Mouse (Mus musculus): ENCODE results near the gene Tm4sf19. TPM values are rescaled to one million over a fixed set of nuclear protein-coding genes. Genes with fewer than 3 reads are reported as not detected.

Tm4sf19 gene
- total and polyA plus RNA-seq, 2 experiments from 2014 or later, result not detected

- no peak overlapping the region for H3K4me3 ChIP-seq (ENCODE audit: low read length)
- no peak for TF ChIP-seq CTCF (IDR thresholded peaks at IDR 0.05; ENCODE audit: low read depth)
- H3K4me2 ChIP-seq (ENCODE audit: low read depth, low read length), result no peak overlapping the region
- H3K36me3 ChIP-seq (ENCODE audit: insufficient read depth, low read length), result no peaks in the 10 kb centered on the region
- H3K9ac ChIP-seq (replicated peaks; ENCODE audit: low read length), result no peak overlapping the region
- 84% methylated on average over 9 of the region's 9 CpGs for WGBS
- DNase-seq (ENCODE audit: low spot score) (no peak), ATAC-seq (no peak)
- H3K9me3 ChIP-seq (ENCODE audit: low read length), result no peaks in the 10 kb centered on the region
- H3K27me3 ChIP-seq (ENCODE audit: insufficient read depth, low read length), result no peaks in the 10 kb centered on the region
- no peaks in the 10 kb centered on the region for H3K4me1 ChIP-seq (ENCODE audit: insufficient read depth, low read length)
- H3K27ac ChIP-seq, result no peak overlapping the region
Observed at GRCm38 (mm10) chr16:32401335-32401965, 1.1 kb downstream of the Tm4sf19 start.

- no peak for DNase-seq (ENCODE audit: low spot score)
- Histone ChIP-seq H3K9ac (replicated peaks; ENCODE audit: low read length) (no peak overlapping the region), H3K4me3 (ENCODE audit: low read length) (no peak overlapping the region), H3K9me3 (ENCODE audit: low read length) (no peaks in the 10 kb centered on the region), H3K4me2 (ENCODE audit: low read depth, low read length) (no peak overlapping the region), H3K27me3 (ENCODE audit: insufficient read depth, low read length) (no peaks in the 10 kb centered on the region), H3K36me3 (ENCODE audit: insufficient read depth, low read length) (no peaks in the 10 kb centered on the region), H3K27ac (no peak overlapping the region), H3K4me1 (ENCODE audit: insufficient read depth, low read length) (no peaks in the 10 kb centered on the region)
- no peak for TF ChIP-seq CTCF (IDR thresholded peaks at IDR 0.05; ENCODE audit: low read depth)
- ATAC-seq, result no peak
- WGBS, result 92% methylated on average over 3 of the region's 3 CpGs
Observed at GRCm38 (mm10) chr16:32402818-32403217, 2.5 kb downstream of the Tm4sf19 start.

- H3K27me3 ChIP-seq (ENCODE audit: insufficient read depth, low read length), result no peaks in the 10 kb centered on the region
- H3K9ac ChIP-seq (replicated peaks; ENCODE audit: low read length), result no peak overlapping the region
- ATAC-seq (no peak), DNase-seq (ENCODE audit: low spot score) (no peak)
- H3K4me1 ChIP-seq (ENCODE audit: insufficient read depth, low read length), result no peaks in the 10 kb centered on the region
- H3K4me2 ChIP-seq (ENCODE audit: low read depth, low read length), result no peak overlapping the region
- H3K27ac ChIP-seq, result no peak overlapping the region
- no peak for TF ChIP-seq CTCF (IDR thresholded peaks at IDR 0.05; ENCODE audit: low read depth)
- no peaks in the 10 kb centered on the region for H3K36me3 ChIP-seq (ENCODE audit: insufficient read depth, low read length)
- H3K4me3 ChIP-seq (ENCODE audit: low read length), result no peak overlapping the region
- H3K9me3 ChIP-seq (ENCODE audit: low read length), result no peaks in the 10 kb centered on the region
- WGBS, result 85% methylated on average over 9 of the region's 9 CpGs
Observed at GRCm38 (mm10) chr16:32405716-32406115, 5.4 kb downstream of the Tm4sf19 start.

- H3K27me3 ChIP-seq (ENCODE audit: insufficient read depth, low read length), result no peaks in the 10 kb centered on the region
- no peak for DNase-seq (ENCODE audit: low spot score)
- no peaks in the 10 kb centered on the region for H3K9me3 ChIP-seq (ENCODE audit: low read length)
- ATAC-seq, result no peak
- no peaks in the 10 kb centered on the region for H3K36me3 ChIP-seq (ENCODE audit: insufficient read depth, low read length)
- H3K4me1 ChIP-seq (ENCODE audit: insufficient read depth, low read length), result no peaks in the 10 kb centered on the region
- no peak overlapping the region for H3K4me2 ChIP-seq (ENCODE audit: low read depth, low read length)
- 85% methylated on average over 6 of the region's 6 CpGs for WGBS
- TF ChIP-seq CTCF (IDR thresholded peaks at IDR 0.05; ENCODE audit: low read depth), result no peak
- H3K4me3 ChIP-seq (ENCODE audit: low read length), result no peak overlapping the region
- H3K27ac ChIP-seq, result no peak overlapping the region
- H3K9ac ChIP-seq (replicated peaks; ENCODE audit: low read length), result no peak overlapping the region
Observed at GRCm38 (mm10) chr16:32406671-32407070, 6.4 kb downstream of the Tm4sf19 start.

GRCm38 (mm10) chr16:32407730-32408129 is 7.4 kb downstream of the Tm4sf19 start:
- Histone ChIP-seq H3K27ac (no peak overlapping the region), H3K9me3 (ENCODE audit: low read length) (no peaks in the 10 kb centered on the region), H3K27me3 (ENCODE audit: insufficient read depth, low read length) (no peaks in the 10 kb centered on the region), H3K9ac (replicated peaks; ENCODE audit: low read length) (no peak overlapping the region), H3K4me2 (ENCODE audit: low read depth, low read length) (no peak overlapping the region), H3K4me3 (ENCODE audit: low read length) (no peak overlapping the region), H3K4me1 (ENCODE audit: insufficient read depth, low read length) (no peaks in the 10 kb centered on the region), H3K36me3 (ENCODE audit: insufficient read depth, low read length) (no peaks in the 10 kb centered on the region)
- DNase-seq (ENCODE audit: low spot score) (no peak), ATAC-seq (no peak)
- no peak for TF ChIP-seq CTCF (IDR thresholded peaks at IDR 0.05; ENCODE audit: low read depth)
- 82% methylated on average over 10 of the region's 10 CpGs for WGBS

- no peaks in the 10 kb centered on the region for H3K4me1 ChIP-seq (ENCODE audit: insufficient read depth, low read length)
- no peak for TF ChIP-seq CTCF (IDR thresholded peaks at IDR 0.05; ENCODE audit: low read depth)
- H3K4me3 ChIP-seq (ENCODE audit: low read length), result no peak overlapping the region
- H3K4me2 ChIP-seq (ENCODE audit: low read depth, low read length), result no peak overlapping the region
- ATAC-seq (no peak), DNase-seq (ENCODE audit: low spot score) (no peak)
- WGBS, result 49% methylated on average over 1 of the region's 1 CpGs
- no peaks in the 10 kb centered on the region for H3K9me3 ChIP-seq (ENCODE audit: low read length)
- H3K27ac ChIP-seq, result no peak overlapping the region
- no peak overlapping the region for H3K9ac ChIP-seq (replicated peaks; ENCODE audit: low read length)
- no peaks in the 10 kb centered on the region for H3K36me3 ChIP-seq (ENCODE audit: insufficient read depth, low read length)
- H3K27me3 ChIP-seq (ENCODE audit: insufficient read depth, low read length), result no peaks in the 10 kb centered on the region
Observed at GRCm38 (mm10) chr16:32417457-32417856, 17.2 kb downstream of the Tm4sf19 start.

All from hindbrain, postnatal 0 days (tissue).